Mouse (Mus musculus) cerebellum, adult 11-12 months (tissue): Measurements from ENCODE around the gene Krt2.

Source experiments
- DNase-seq: peaks from one replicate; pipeline ENCODE4 v3.0.0; 2022

Krt2 gene

DNA sequence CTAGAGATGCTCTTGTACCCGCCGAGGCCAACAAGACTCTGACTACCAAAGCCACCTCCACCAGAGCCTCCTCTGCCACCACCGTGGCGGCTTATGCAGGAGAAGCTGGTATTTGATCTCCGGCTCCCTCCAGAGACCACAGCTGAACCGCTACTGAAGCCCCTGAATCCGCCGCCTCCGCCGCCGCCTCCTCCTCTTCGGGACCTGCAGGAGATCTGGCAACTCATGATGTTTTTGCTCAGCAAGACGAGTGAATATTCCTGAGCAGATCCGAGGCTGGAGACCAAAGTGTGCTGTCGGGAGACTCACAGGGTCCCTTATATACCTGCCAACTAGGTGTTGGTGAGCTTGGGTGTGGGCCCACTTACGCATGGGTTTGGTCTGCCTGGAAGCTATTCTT is at the start of gene Krt2:
Gene Krt2 (minus strand): TSS at position 295 of the 400 bp plus-strand sequence.
- no peak for DNase-seq

DNA sequence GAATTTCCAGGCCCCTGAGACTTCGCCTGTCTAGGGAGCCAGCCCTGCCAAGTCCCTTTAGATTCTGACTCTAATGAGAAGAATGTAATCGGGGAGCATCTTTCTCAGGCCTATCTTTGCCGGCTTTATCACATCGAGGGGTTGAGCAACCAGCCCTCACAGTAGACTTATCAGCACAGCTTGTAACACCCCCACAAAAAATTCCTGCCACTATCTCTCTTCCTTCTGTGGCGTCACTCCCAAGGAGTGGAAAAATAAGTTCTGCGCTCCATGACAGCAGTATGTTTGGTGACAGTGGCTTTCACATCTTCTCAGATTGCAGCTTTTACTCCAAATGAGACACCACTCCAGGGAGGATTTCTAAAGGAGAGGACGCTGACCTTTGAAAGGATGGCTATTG is 48.8 kb upstream of the Krt2 start:
- no peak for DNase-seq

DNA sequence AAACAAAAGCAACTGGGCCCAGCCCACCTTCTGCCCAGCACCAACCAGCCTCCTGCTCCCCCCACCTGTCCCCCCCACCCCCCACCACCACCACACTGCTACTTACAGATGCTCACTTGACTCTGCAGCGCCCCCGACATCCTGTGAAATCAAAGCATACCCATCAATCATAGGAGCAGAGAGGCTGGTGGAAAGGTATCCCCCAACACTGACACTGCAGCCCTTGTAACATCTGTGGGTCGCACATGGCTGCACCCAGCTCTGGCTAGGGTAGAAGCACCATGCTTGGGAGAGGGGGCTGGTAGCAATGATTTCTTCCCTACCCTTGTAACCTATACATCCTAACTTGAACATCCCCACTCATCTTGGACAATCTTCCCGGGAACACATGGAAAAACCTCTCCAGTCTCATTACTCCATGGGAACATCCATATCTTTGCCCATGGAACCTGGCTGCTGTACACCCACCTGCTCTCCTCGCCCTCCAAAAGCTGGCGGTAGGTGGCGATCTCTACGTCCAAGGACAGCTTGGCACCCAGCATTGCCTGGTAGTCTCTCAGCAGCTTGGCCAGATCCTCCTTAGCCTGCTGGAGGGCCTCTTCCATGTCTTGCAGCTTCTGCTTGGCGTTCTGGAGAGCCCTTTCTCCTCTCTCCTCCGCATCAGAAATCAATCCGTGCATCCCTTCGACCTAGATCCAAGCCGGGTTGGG is 42.6 kb upstream of the Krt2 start:
- no peak for DNase-seq

DNA sequence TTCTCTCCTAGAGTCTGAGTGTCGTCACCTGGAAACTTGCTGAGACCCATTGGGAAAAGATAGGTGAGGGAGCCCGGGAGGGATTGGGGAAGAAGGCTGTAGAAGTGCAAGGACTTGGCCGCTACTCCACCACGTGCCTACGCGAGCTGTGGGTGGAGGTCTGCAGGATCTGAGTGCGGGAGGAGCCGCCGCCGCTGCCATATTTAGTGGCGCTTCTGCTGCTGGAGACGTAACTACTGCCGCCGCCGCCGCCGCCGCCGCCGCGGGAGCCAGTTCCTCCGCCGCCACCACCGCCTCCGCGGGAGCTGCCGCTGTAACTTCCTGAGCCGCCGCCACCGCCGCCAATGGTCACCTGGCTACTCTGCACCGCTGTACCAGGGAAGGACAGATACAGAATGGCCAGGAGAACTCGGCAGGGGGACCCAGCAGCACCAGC is 41.8 kb upstream of the Krt2 start:
- DNase-seq: no peak

DNA sequence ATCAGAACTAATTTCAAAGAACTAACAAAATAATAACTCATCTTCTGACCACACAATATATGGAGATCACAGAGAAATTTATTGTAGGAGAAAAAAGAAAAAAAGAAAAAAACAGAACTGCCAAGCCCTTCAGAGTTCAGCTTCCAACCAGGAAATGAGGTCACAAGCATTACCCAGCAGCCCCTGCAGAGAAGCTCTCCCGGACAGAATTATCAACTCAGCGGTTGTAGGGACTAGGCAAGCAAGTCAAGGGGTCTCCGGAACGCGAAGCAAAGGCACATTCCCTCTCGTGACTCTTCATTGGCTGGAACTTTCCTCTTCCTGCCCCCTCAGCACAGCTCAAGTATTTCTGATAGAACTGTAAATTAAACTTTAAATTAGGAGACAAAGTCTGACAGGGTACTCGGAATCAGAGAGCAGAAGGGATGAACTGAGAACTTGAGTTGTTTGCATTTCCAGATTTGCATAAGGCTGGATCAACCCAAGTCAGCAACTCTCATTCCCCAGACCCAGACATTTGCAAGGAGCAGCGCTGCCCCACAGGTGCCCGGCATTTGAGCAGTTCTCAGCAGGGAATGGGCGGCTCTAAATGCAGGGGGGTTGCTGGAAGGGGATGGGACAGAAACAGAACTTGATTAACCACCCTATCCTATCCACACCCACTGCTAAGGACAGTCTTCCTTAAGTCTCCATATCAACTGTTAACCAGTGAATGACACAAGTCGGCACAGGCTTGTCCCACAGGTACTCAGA is 40.9 kb upstream of the Krt2 start:
- DNase-seq: no peak

DNA sequence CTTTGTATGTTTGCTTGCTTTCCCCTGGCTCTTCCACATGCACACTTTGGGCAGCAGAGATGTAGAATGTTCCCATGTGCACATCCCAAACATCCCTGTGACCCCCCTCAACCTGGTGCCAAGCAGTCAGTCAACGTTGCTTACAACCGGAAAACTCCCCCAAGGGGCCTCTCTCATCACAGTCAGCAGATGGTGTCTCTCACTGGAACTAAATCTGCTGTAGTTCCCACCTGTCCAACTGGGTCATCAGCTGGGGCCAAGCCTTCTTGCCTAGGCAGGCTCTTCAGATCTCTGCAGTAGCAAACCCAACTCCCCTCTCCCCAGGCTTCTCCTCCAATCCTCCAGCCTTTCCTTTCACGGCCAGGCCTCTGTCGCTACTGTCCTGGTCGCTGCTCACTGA is 38.7 kb upstream of the Krt2 start:
- DNase-seq: peak; percentile 11

DNA sequence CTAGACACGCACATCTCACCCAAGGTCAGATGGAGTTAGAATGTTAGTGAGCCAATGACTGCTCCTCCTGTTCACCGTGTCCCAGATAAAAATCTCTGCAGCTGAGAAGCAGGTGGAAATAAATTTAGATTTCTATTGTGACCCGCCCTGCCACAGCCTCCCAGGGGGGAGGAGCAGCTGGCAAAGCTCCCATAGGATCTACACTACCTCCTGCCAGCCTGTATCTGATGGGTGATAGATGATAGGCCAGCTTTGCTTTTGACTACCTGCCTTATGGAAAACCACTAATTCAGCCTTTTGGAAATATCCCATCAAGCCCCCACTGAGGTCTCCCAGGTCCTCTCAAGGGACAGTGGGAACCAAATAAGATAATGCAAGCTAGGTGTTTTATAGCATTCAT is 37.8 kb upstream of the Krt2 start:
- DNase-seq: no peak

DNA sequence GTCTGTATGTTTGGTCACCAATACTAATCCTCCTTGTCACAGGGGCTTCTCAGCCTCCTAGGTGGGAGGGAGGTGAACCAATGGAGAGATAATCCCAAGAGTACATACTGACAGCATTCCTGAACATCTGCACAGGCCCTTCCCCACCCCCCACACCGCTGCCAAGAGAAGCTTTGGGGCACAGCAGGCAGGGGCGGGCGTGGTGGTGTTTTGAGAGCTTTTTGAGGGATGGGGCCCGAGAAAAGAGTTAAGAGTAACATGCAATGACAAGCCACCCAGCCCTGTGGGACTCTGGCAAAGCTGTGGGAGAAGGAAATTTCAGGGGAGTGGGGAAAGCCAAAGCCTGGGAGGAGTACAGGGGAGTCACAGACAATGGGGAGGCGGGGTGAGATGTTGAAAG is 36.3 kb upstream of the Krt2 start:
- no peak for DNase-seq

DNA sequence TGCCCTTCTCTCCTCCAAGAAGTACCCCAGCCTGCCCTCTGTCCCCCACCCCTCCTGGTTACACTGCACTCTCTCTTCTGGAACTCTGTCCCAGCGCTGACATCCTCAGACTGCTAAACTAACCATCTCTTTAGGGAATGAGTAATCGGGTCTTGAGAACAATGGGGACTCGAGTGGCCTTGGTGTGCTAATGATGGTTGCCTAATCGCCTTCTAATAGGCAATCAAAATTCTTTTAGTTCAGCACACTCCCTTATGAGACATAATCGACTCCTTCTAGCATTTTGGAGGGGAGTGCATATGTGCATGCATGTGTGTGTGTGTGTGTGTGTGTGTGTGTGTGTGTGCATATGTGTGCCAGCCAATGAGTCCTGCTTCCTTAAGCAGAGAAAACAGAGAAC is 34.6 kb upstream of the Krt2 start:
- no peak for DNase-seq

DNA sequence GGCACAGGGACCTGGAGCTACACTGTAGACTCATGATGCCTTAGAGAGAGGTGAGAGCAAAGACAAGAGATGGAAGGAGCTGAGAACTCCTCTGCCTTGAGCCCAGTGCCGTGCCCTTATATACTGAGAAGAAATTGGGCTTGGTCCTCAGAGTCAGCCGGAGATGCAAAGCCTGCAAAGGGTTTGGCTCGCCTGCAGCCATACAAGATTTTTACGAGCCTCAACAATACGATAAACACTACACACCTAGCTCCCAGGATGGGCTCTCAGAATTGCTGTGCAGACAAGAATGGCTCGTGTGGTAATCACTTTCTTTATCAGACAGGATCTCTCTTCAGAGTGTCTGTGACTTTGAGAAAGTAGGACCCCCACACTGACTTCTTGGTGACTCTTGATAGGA is 32.7 kb upstream of the Krt2 start, which contains the start of gene Krt1:
Gene Krt1 (minus strand): TSS at position 101 of the 400 bp plus-strand sequence.
- DNase-seq: no peak

DNA sequence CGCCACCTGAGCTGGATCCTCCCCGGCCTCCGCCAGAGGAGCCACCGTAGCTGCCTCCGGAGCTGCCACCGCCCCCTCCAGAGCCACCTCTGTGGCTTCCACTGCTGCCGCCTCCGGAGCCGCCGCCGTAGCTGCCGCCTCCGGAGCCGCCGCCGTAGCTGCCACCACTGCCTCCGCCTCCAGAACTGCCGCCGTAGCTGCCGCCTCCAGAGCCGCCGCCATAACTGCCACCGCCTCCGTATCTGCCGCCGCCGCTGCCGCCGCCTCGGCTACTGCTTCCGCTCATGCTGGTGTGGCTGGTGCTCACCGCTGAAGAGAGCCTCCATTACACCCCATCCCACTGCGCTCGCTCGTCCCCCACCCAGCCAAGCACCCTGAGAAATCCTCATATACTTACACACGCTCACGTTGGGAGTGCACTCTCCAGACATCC is 28.0 kb upstream of the Krt2 start:
- DNase-seq: no peak

DNA sequence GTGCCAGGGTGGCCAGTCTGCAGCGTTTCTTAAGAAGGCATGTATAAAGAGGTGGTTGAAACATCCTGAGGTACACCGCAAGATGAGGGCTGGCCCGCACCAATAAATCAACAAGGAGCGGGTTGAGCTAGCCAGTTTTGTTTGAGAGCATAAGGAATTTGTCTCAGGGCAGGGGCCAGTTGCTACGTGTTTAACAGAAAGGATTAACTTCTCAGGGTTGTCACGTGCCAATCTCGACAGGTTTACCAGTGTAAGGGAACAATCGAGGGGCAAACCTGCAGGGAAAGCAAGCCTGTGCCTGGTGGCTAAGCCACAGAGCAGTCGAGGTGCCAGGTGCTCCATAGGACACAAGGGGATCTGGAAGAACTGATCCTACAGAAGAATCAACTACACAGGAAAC is 25.2 kb upstream of the Krt2 start:
- DNase-seq: no peak

DNA sequence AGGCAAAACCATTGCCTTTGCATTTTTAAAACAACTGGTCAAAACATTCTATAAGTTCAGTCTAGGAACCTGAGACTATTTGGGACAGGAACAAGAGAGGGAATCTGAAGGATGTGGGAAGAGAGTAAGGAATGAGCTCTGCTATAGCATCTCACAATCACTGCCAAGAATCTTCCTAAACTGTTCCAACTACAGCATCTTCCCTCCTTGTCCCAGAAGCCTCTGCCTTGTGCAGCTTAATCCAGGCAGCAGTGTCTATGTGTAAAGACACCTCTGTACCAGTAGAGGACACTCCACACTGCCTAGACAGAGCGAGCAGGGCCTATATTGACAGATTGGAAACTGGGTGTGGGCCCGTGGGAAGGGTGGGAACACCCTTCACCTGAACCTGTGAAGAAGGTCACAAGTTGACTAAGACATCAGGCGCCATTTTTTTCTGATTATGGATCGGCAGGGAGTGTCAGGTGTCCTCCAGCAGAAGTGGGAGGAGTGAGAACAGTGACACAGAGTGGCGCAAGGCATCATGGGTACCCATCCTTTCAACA is 16.9 kb upstream of the Krt2 start:
- no peak for DNase-seq

DNA sequence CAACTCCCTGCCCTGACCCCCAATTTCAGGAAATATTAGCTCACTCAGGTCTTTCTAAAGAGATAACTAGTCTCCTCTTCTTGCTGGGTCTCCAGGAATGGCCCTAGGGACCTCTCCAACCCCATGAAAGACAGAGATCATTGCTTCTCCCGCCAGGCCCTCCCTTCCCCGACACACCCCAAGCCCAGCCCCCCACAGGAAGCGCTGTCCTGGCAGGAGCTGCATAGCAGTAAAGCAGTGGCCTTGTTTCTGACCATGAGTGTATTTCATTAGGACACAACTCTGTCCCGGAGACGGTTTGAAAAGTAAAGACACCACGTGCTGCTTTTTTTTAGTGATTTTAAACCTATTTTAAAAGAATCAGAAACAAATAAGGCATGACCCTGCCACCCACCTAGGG is 15.2 kb upstream of the Krt2 start:
- no peak for DNase-seq

DNA sequence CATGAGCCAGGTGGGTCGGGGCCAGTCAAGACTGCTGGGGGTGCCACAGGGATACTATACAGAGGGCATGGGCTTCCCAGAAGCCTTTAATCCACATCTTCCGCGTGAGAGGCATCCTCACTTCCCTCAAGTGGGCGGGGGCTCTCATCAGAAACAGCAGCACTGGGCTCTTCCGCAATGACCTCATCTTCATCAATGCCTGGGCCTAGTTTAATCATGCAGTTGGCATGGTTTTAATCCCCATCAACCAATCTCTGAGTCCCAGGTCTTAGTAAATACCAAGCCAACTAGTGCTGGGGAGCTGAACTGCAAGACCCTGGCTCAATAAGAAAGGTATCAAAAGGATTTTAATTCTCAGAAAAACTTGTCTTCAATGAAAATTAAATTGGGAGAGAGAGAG is 11.5 kb upstream of the Krt2 start:
- no peak for DNase-seq

DNA sequence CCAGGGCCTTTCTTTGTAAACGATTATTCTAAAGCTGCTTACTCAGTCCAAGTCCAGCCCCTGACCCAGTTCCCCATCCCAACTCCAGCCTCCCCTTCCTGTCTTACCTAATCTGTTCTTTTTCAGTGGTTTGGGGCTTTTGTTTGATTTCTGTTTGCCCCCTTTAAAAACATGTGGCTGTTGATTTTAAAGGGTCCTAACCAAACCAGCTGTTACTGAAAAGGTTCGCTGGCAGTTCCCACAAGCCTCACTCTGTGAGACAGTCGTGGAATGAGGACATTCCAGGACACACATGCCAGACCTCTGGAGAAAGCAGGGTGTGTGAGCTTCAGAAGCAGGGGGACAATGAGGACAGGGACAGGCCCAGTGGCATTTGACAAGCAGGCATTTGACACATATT is 3.8 kb upstream of the Krt2 start:
- no peak for DNase-seq

DNA sequence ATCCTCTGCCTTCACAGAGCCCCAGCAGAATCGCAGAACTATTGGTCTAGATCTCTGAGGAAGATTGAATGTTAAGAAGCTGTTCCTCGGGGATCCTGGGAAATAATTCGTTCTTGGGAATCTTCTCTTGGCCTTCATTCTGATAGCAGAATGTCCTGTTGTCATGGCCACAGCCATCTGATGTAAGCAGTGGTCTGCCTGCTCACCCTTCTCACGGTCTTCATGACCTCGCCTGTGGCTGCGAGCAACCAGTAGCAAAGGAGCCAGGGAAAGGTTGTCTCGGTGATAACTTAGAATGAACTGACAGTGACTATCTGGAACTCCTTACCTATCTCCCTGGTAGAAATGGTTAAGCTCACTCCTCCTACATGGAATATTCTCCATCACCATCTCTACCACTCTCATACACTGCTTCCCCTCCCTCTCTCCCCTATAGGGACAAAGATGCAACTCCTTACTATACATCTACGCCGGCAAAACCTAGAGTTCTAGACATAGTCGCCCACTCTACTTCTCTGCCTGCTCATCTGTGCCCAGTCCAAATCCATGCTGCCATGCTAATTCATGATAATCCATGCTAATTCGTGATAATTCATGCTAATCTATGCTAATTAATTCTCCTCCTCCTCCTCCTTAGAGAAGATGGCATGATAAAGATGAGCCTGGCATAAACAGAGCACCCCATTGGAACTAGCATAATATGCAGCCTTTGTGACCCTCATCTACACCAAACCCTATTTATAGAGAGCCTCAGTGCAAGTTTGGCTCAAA is 14.7 kb downstream of the Krt2 start:
- DNase-seq: no peak

DNA sequence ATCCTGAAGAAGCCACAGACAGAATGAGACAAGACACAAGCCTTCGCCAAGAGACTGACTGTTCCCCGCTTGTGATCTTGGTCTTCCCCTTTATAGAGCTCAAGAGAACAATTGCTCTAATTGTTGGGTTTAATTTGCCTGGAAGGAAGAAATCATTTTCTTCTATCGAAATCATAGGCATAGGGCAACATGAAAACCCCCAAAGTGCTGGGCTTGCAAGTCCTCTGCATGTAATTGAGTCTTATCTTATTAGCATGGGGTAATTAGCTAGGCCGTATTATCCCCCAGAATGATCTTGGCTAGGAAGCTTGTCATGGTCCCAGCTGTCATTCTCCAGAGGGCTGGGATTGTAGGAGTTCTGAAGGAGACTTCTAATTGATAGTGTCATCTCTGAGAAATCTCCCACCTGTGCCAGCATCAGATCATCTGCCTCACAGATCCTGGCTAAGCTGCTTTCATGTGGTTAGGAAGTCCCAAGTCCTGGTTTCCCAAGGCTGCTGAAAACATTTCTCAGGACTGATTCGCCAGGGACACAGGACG is 15.6 kb downstream of the Krt2 start, which contains the start of gene Krt73:
Gene Krt73 (minus strand): TSS at position 51 of the 540 bp plus-strand sequence.
- no peak for DNase-seq

DNA sequence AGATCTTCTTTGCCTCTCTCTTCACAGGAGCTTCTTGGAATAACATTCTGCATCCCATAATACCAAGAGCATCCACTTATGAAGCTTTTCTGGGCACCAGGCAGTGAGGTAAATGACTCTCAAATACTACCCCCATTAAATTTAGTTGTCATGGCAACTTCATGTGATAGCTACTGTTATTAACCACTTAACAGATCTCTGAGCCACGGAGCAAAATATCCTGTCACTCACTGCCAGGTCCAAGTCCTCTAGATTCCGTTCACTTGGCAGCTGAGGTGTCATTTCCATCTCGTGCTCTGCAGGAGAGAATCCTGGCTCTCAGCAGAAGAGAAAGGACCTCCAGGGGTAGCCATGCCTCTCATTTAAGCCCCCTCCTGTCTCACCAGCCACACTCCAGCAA is 27.1 kb downstream of the Krt2 start:
- DNase-seq: no peak

DNA sequence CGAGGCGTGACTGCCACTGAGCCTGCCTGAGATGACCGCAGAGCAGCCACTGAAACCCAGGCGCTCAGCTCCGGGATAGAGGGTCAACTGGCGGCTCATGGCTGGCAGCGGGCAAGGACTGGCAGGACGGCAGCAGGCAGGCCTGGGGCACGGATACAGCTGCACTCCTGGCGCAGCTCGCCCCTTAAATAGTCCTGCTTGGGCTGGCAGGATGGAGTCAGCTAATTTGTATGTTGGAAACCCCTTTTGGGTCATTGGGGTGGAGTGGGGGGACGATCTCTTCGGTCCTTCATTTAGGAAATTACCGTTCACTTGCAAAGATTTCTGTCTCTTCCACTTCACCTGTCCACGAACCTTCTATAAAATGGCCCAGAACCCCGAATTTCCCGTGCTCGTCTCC is 31.6 kb downstream of the Krt2 start, which contains the start of gene Krt72:
Gene Krt72 (minus strand): TSS at position 101 of the 400 bp plus-strand sequence.
- DNase-seq: no peak

DNA sequence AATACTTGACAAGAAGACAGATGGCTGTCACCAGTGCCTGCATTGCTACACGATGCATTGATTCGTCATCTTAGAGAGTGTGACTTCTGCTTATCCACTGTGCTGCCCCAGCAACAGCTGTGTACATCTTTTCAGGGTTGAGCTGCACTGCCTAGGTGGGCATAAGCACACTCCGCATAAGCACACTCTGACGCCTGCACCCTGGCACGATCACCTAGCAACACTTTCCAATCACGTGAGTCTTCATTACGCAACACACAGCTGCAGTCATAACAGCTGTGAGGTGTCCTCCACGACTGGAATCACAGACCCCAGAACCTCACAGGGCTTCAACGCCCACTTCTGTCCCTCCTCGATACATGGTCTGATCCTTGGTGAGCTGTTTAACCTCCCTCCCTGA is 44.5 kb downstream of the Krt2 start:
- DNase-seq: no peak

DNA sequence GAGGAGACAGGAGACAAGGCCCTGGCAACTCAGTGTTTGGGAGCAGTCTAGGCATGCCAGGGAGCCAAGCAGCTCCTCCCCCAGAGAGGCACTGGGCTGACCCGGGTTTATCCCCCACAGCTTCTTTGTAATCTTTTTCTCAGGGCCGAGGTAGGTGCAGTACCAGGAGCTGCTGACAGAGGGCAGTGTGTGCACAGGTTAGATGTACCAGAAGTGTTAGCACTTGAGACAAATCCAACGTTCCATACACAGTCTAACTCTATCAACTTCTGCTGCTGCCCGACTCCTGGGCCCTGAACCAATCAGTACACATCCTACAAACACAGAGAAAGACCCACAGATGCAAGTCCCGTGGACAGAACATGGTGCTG is 45.3 kb downstream of the Krt2 start:
- DNase-seq: peak; percentile 50
